Mouse (Mus musculus) liver, embryonic 14.5 days (tissue): ENCODE data around the gene Ppm1l. TPM values are rescaled to one million over a fixed set of nuclear protein-coding genes. Genes with fewer than 3 reads are reported as not detected.

Experiments used
- ATAC-seq: fragments of 200-750 bp; cut with Nextera tagmentation; 2 replicates; pipeline ENCODE4 v1.8.0; 2017; ENCODE audit warnings: moderate number of reproducible peaks, mild to moderate bottlenecking, moderate library complexity; ENCODE audit not compliant: insufficient read depth
- DNase-seq, 3 experiments: peaks; one replicate each; pipeline ENCODE4 v3.0.0-alpha.2; 2012 to 2013; ENCODE audit warnings: low read depth in 3 of 3, low spot score in 3 of 3
- H3K27ac ChIP-seq: fragments of 300-500 bp; sonication (generic); 2 replicates; pipeline ENCODE4 v1.5.1; 2014; ENCODE audit warnings: moderate library complexity, mild to moderate bottlenecking, control low read depth, inconsistent platforms
- H3K27me3 ChIP-seq: fragments of 300-500 bp; sonication (generic); 2 replicates; pipeline ENCODE4 v1.6.1; 2014; ENCODE audit warnings: mild to moderate bottlenecking, low read length, moderate library complexity; ENCODE audit not compliant: control insufficient read depth, insufficient read depth
- H3K36me3 ChIP-seq: fragments of 300-500 bp; sonication (generic); replicated peaks from 2 replicates; pipeline ENCODE4 v1.6.1; 2014; ENCODE audit warnings: low read depth; ENCODE audit not compliant: control insufficient read depth, insufficient read depth
- H3K4me1 ChIP-seq, 2 experiments: fragments of 200-500 bp in 1 of 2; fragments of 300-500 bp in 1 of 2; sonication (generic) in 1 of 2; replicated peaks; 2 replicates each; pipeline ENCODE4 v1.6.1; 2012 to 2014; ENCODE audit warnings: antibody characterized with exemption in 1 of 2, inconsistent platforms in 1 of 2, low read length in 1 of 2; ENCODE audit not compliant: control insufficient read depth in 2 of 2, insufficient read depth in 2 of 2
- H3K4me2 ChIP-seq: fragments of 300-500 bp; sonication (generic); 2 replicates; pipeline ENCODE4 v1.6.1; 2014; ENCODE audit warnings: low read depth, mild to moderate bottlenecking, control low read depth, moderate library complexity
- H3K4me3 ChIP-seq, 2 experiments: fragments of 200-500 bp in 1 of 2; fragments of 300-500 bp in 1 of 2; sonication (generic) in 1 of 2; 2 replicates each; pipeline ENCODE4 v1.5.1; 2012 to 2014; ENCODE audit warnings: low read depth in 2 of 2, low read length in 2 of 2, mild to moderate bottlenecking in 2 of 2, control low read depth in 1 of 2, inconsistent platforms in 1 of 2, moderate library complexity in 1 of 2; ENCODE audit not compliant: insufficient read depth in 1 of 2
- H3K9ac ChIP-seq: fragments of 300-500 bp; sonication (generic); replicated peaks from 2 replicates; pipeline ENCODE4 v1.6.1; 2014; ENCODE audit warnings: mild to moderate bottlenecking, control low read depth, moderate library complexity
- H3K9me3 ChIP-seq: fragments of 300-500 bp; sonication (generic); 2 replicates; pipeline ENCODE4 v1.6.1; 2016; ENCODE audit warnings: low read length, mixed read lengths; ENCODE audit not compliant: control insufficient read depth
- CTCF ChIP-seq: IDR thresholded peaks from 2 replicates; pipeline ENCODE4 v1.5.1; 2016; ENCODE audit warnings: antibody characterized with exemption, low read depth, control low read depth
- EP300 ChIP-seq: IDR thresholded peaks from 2 replicates; pipeline ENCODE4 v1.6.1; 2016; ENCODE audit warnings: antibody characterized with exemption, low read depth
- WGBS: fragments of 180-500 bp; shearing (Covaris S2); extraction: QIAGEN DNeasy Blood & Tissue Kit; methylation state at CpG from one replicate; pipeline ENCODE4 v1.1.7; 2014; ENCODE audit not compliant: insufficient replicate concordance; 5-methylcytosine and 5-hydroxymethylcytosine counted together
- polyA plus RNA-seq, 2 experiments: library from polyadenylated mRNA; depleted of rRNA in 1 of 2; stranded (reverse) in 1 of 2; unstranded in 1 of 2; fragments of >200 nt; fragmentation: Nextera tagmentation in 1 of 2; extraction: Ambion mirVana in 1 of 2; gene quantifications; 2 replicates each; pipeline versions ENCODE4 v1.2.1 to v1.2.3; 2012 to 2014

Gene Ppm1l
- polyA plus RNA-seq, 2 experiments: 2.4 to 3.7 TPM

DNA sequence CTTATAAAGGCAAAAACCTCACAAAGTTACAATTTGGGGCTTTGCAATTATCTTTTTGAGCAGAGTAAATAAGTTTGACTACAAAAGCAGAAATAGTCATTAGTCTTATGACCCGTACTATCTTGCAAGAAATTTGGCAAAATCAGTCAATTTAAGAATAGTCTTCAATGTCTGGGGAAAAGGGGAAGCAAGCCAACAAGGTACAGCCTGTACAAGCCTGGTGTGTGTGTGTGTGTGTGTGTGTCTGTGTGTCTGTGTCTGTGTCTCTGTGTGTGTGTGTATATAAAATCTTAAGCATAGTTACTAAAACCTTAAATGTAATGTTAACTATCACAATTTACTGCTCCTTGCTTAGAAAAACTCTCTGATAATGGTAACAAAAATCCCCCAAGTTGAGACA is 290.3 kb downstream of the Ppm1l start:
- H3K4me1 ChIP-seq: no peaks in the 10 kb centered on the region

DNA sequence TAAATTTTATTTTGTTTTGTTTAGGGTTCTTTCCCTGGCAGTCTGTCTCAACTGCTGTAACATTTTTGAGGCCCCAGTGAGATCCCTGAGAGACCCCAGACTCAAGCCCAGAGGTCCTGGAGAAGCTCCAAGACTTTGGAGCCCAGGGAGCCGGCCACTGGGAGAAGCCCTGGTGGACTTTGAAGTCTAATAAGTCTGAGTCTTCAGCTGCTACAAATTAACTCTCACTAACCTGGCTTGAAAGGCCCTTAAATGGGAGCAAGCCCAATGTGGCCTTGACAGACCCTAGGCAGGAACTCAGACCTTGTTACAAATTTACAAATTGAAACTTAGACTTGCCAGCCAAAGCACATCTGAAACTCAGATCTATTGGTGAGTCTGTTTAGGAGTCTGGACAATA is 290.8 kb downstream of the Ppm1l start:
- ATAC-seq (no peak), DNase-seq (no peak)
- H3K27me3 ChIP-seq: no peaks in the 10 kb centered on the region
- WGBS: 13% methylated on average over 1 of the region's 1 CpGs
- no peak overlapping the region for H3K4me2 ChIP-seq
- no peaks in the 10 kb centered on the region for H3K36me3 ChIP-seq
- no peak overlapping the region for H3K27ac ChIP-seq
- H3K4me1 ChIP-seq: no peaks in the 10 kb centered on the region
- H3K4me3 ChIP-seq: no peak overlapping the region
- no peak overlapping the region for H3K9ac ChIP-seq
- no peak for TF ChIP-seq EP300
- TF ChIP-seq CTCF: no peak
- H3K9me3 ChIP-seq: no peaks in the 10 kb centered on the region

More for the DNA sequence above, 290.3 kb downstream of the Ppm1l start:
- TF ChIP-seq CTCF (no peak), EP300 (no peak)
- 38% methylated on average over 1 of the region's 1 CpGs for WGBS
- Histone ChIP-seq H3K36me3 (no peaks in the 10 kb centered on the region), H3K27ac (no peak overlapping the region), H3K9me3 (no peaks in the 10 kb centered on the region), H3K27me3 (no peaks in the 10 kb centered on the region), H3K4me2 (no peak overlapping the region), H3K4me3 (no peak overlapping the region), H3K9ac (no peak overlapping the region)
- ATAC-seq (no peak), DNase-seq (no peak)

DNA sequence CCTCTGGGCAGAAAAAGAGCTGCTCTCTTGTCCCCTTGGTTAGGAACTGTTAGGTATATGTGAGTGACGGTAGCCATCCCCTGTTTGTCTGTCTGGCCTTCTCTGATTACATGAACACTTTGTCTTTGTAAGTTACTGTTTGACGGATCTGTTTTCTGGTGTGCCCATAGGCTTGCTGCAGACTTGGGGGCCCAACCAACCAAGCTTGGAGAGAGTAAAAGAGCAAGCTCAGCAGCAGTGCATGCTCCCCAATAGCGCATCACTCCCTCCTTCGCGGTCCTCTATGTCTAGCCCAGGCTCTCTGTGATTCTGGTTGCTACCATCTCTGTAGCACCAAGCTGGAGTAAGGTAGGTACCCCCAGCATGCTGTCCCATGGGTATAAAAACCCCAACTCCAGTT is 291.2 kb downstream of the Ppm1l start:
- Histone ChIP-seq H3K9me3 (no peaks in the 10 kb centered on the region), H3K9ac (no peak overlapping the region), H3K27me3 (no peaks in the 10 kb centered on the region), H3K27ac (no peak overlapping the region), H3K4me3 (no peak overlapping the region), H3K4me1 (no peaks in the 10 kb centered on the region), H3K36me3 (no peaks in the 10 kb centered on the region), H3K4me2 (no peak overlapping the region)
- no peak for TF ChIP-seq EP300
- TF ChIP-seq CTCF: no peak
- ATAC-seq (no peak), DNase-seq (no peak)
- 81% methylated on average over 5 of the region's 5 CpGs for WGBS

Other genes with a start within 250 kb of the Ppm1l start
- 5.1 and 8.7 TPM in 2 replicates for gene Kpna4, start 189.7 kb upstream of the Ppm1l start, polyA plus RNA-seq (2012; rRNA removed)
- gene Kpna4, start 189.7 kb upstream of the Ppm1l start, polyA plus RNA-seq (2014; fragmentation: Nextera tagmentation; extraction: Ambion mirVana): 13.2 and 13.3 TPM in 2 replicates
- gene Arl14, start 94.4 kb upstream of the Ppm1l start, polyA plus RNA-seq (2012; rRNA removed): 0.03 TPM in 1 of 2 replicates, not detected in the other
- not detected in 2 replicates for gene Arl14, start 94.4 kb upstream of the Ppm1l start, polyA plus RNA-seq (2014; fragmentation: Nextera tagmentation; extraction: Ambion mirVana)